Mouse (Mus musculus) C2C12 (cell line): Measurements from ENCODE around the gene C77080. TPM values are rescaled to one million over a fixed set of nuclear protein-coding genes. Genes with fewer than 3 reads are reported as not detected.

Experiments
- H3K27me3 ChIP-seq: one replicate; pipeline ENCODE4 v1.6.1; 2011; ENCODE audit not compliant: control insufficient read depth, insufficient read depth, insufficient read length
- H3K36me3 ChIP-seq: one replicate; pipeline ENCODE4 v1.6.1; 2011; ENCODE audit not compliant: control insufficient read depth, insufficient read depth
- H3K4me3 ChIP-seq: one replicate; pipeline ENCODE4 v1.5.1; 2011; ENCODE audit warnings: mild to moderate bottlenecking, control low read depth; ENCODE audit not compliant: poor library complexity, insufficient read depth, severe bottlenecking
- H3K79me2 ChIP-seq: one replicate; pipeline ENCODE4 v1.6.1; 2011; ENCODE audit not compliant: control insufficient read depth, insufficient read depth
- H3K79me3 ChIP-seq: one replicate; pipeline ENCODE4 v1.6.1; 2011; ENCODE audit warnings: low read depth, control low read depth
- H3ac ChIP-seq: one replicate; pipeline ENCODE3; 2011; ENCODE audit warnings: low read depth; ENCODE audit not compliant: control insufficient read depth, insufficient read length
- CEBPB ChIP-seq: IDR thresholded peaks from one replicate; pipeline ENCODE4 v1.6.1; 2011; ENCODE audit warnings: low read depth, mild to moderate bottlenecking, control low read depth, moderate library complexity
- CTCF ChIP-seq: IDR thresholded peaks from one replicate; pipeline ENCODE4 v1.5.1; 2011; ENCODE audit not compliant: control insufficient read depth, insufficient read depth, insufficient read length
- FOSL1 ChIP-seq: IDR thresholded peaks from one replicate; pipeline ENCODE4 v1.8.0; 2011; ENCODE audit warnings: mild to moderate bottlenecking, low read length; ENCODE audit not compliant: poor library complexity, insufficient read depth, severe bottlenecking
- MAX ChIP-seq: IDR thresholded peaks from one replicate; pipeline ENCODE4 v1.6.1; 2011; ENCODE audit warnings: mild to moderate bottlenecking, control low read depth
- MYOD1 ChIP-seq: IDR thresholded peaks from one replicate; pipeline ENCODE4 v1.6.1; 2011; ENCODE audit warnings: low read depth; ENCODE audit not compliant: control insufficient read depth, insufficient read length
- MYOG ChIP-seq: IDR thresholded peaks from one replicate; pipeline ENCODE4 v1.6.1; 2011; ENCODE audit not compliant: control insufficient read depth, insufficient read length; ENCODE audit errors: extremely low read depth
- USF1 ChIP-seq: IDR thresholded peaks from one replicate; pipeline ENCODE4 v1.6.1; 2011; ENCODE audit warnings: low read depth, mild to moderate bottlenecking, control low read depth, moderate library complexity
- polyA plus RNA-seq: library from polyadenylated mRNA; unstranded; fragments of >200 nt; fragmentation: generic; extraction: Trizol; gene quantifications from one replicate; pipeline ENCODE4 v1.2.1, GENCODE M21; 2012; ENCODE audit warnings: missing spikeins

Gene C77080
- polyA plus RNA-seq, 1 experiment = 30.1 TPM

DNA sequence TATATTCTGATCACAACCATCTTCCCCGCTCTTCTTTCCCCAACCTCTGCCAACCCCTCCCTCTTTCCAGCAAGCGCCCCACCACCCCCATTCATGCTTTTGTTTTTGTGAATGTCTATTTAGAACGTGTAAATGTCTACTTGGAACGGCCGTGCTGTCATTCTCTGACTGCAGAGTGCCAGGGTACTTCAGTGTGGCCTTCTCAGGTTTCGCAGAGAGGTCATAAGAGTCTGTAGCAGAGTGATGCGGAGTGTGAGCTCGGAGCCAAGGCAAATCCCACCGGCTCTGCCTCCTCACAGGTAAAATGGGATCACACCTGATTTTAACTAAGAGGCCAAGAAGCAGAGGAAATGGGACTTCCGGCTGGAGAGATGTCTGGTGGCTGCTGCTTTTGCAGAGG, 37.9 kb upstream of the C77080 start:
- peaks cover 18% of the 10 kb centered on the region for H3K36me3 ChIP-seq
- H3ac ChIP-seq = no peak overlapping the region
- peaks cover 4% of the 10 kb centered on the region for H3K79me2 ChIP-seq
- H3K79me3 ChIP-seq = peaks cover 1% of the 10 kb centered on the region
- TF ChIP-seq USF1 (no peak), MAX (no peak), CTCF (no peak), FOSL1 (no peak), CEBPB (no peak), MYOD1 (no peak), MYOG (no peak)
- no peaks in the 10 kb centered on the region for H3K27me3 ChIP-seq
- H3K4me3 ChIP-seq = no peak overlapping the region

DNA sequence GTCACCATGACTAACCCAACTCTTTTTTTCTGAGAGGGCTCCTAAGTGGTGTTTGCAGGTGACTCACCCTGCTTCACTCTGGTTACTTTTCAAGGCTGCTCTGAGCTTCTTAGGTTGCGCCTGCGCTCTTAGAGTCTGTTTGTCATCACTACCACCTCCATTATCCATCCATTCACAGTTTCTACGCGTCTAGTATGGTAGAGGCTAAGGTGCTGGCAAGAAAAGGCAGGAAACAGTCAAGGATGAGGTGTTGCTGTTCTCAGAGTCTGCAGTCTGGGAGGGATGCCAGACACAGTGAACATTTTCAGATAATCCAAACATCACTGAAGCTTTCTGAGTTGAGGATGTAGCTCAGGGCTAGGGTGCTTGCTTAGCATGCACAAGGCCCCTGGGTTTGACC, 36.5 kb upstream of the C77080 start:
- TF ChIP-seq USF1 (no peak), CTCF (no peak), CEBPB (no peak), MYOD1 (no peak), MYOG (no peak), MAX (no peak), FOSL1 (no peak)
- peaks cover 1% of the 10 kb centered on the region for H3K79me3 ChIP-seq
- no peaks in the 10 kb centered on the region for H3K27me3 ChIP-seq
- H3K79me2 ChIP-seq = peaks cover 4% of the 10 kb centered on the region
- no peak overlapping the region for H3K4me3 ChIP-seq
- peaks cover 16% of the 10 kb centered on the region for H3K36me3 ChIP-seq
- no peak overlapping the region for H3ac ChIP-seq

DNA sequence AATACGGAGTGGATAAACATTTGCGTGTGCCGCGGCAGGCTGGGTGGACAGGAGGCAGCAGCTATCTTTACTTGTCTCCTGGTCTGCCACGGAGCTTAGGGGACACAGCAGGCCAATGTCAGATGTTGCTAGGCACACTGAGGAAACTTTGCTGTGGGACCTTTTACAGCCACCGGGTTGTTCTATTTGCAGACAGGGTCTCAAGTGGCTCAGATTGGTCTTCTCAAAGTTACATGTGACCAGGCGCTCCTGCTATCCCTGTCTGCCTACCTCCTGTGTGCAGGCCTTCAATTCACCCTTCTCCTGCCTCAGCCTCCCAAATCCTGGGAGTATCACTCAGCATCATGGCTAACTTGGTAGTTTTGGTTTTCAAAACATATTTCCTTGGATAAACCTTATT, 34.9 kb upstream of the C77080 start:
- H3K27me3 ChIP-seq = no peaks in the 10 kb centered on the region
- no peak overlapping the region for H3ac ChIP-seq
- H3K79me2 ChIP-seq = peaks cover 12% of the 10 kb centered on the region
- TF ChIP-seq FOSL1 = no peak
- no peak for TF ChIP-seq MYOG
- TF ChIP-seq MYOD1 = no peak
- no peak for TF ChIP-seq CTCF
- no peak for TF ChIP-seq CEBPB
- TF ChIP-seq MAX = no peak
- no peak for TF ChIP-seq USF1
- H3K79me3 ChIP-seq = peaks cover 4% of the 10 kb centered on the region
- H3K36me3 ChIP-seq = peaks cover 16% of the 10 kb centered on the region
- H3K4me3 ChIP-seq = no peak overlapping the region

DNA sequence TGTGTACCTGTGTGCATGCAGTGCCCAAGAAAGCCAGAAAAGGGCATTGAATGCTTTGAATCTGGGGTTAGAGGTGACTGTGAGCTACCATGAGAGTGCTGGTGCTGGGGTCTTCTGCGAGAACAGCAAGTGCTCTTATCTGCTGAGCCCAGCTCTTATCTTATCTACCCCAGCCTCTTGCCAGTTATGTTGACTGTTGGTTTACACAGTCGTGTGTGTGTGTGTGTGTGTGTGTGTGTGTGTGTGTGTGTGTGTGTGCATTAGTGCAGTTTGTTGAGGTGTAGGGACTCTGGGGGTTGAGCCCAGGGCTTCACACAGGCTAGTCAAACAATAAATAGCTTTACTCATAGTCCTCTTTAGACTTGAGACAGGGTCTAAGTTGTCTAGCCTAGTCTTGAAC, 34.0 kb upstream of the C77080 start:
- no peak overlapping the region for H3ac ChIP-seq
- H3K79me3 ChIP-seq = peaks cover 5% of the 10 kb centered on the region
- H3K27me3 ChIP-seq = no peaks in the 10 kb centered on the region
- peaks cover 12% of the 10 kb centered on the region for H3K36me3 ChIP-seq
- H3K79me2 ChIP-seq = peaks cover 18% of the 10 kb centered on the region
- no peak for TF ChIP-seq CEBPB
- no peak for TF ChIP-seq USF1
- TF ChIP-seq MAX = no peak
- TF ChIP-seq MYOD1 = no peak
- no peak for TF ChIP-seq CTCF
- no peak for TF ChIP-seq MYOG
- TF ChIP-seq FOSL1 = no peak
- H3K4me3 ChIP-seq = no peak overlapping the region

DNA sequence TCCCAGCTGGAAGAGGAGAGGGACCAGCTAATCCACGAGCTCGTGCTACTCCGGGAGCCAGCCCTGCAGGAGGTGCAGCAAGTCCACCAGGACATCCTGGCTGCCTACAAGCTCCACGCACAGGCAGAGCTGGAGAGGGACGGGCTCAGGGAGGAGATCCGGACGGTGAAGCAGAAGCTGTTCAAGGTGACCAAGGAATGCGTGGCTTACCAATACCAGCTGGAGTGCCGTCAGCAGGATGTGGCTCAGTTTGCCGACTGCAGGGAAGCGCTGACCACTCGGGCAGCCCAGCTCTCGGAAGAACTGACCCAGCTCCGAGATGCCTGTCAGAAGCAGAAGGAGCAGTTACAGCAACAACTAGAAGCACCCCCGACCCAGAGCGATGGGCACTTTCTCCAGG, 32.5 kb upstream of the C77080 start:
- Histone ChIP-seq H3K36me3 (peaks cover 4% of the 10 kb centered on the region), H3K79me2 (peaks cover 18% of the 10 kb centered on the region), H3K4me3 (no peak overlapping the region), H3K79me3 (peaks cover 4% of the 10 kb centered on the region), H3K27me3 (no peaks in the 10 kb centered on the region), H3ac (no peak overlapping the region)
- no peak for TF ChIP-seq MYOG
- no peak for TF ChIP-seq CTCF
- TF ChIP-seq MYOD1 = no peak
- TF ChIP-seq FOSL1 = no peak
- no peak for TF ChIP-seq CEBPB
- no peak for TF ChIP-seq USF1
- TF ChIP-seq MAX = no peak

DNA sequence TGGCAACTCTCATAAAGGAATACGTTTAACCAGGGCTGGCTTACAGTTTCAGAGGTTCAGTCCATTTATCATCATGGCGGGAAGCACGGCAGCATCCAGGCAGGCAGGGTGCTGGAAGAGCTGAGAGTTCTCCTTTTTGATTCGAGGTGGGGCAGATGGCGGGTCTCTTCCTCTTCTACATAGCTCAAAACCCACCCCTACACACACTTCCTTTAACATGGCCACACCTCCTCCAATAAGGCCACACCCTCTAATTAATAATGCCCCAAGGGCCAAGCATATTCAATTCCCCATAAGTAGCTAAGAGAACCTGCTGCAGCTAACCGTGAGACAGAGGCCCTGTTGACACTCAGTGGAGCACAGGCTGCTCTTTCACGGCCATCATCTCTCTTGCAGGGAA, 31.6 kb upstream of the C77080 start:
- no peak overlapping the region for H3ac ChIP-seq
- TF ChIP-seq USF1 (no peak), MYOD1 (no peak), MYOG (no peak), CTCF (no peak), FOSL1 (no peak), MAX (no peak), CEBPB (no peak)
- no peak overlapping the region for H3K4me3 ChIP-seq
- H3K36me3 ChIP-seq = peaks cover 4% of the 10 kb centered on the region
- no peaks in the 10 kb centered on the region for H3K27me3 ChIP-seq
- H3K79me2 ChIP-seq = peaks cover 21% of the 10 kb centered on the region
- peaks cover 4% of the 10 kb centered on the region for H3K79me3 ChIP-seq
